Mouse (Mus musculus) MEL-GATA-1-ER (cell line): ENCODE results near the gene Gm15319.
"Not testable (repeated sequence)": the region's sequence is repeated elsewhere in the genome, so short reads cannot be mapped to it uniquely, and the experiment has no call there.

Experiments
- DNase-seq: peaks from one replicate; pipeline ENCODE4 v3.0.0-alpha.2; 2012; ENCODE audit warnings: low read depth; ENCODE audit errors: extremely low read depth

Gm15319 gene

GRCm38 (mm10) chr8:20297939-20298505, 65.0 kb downstream of the Gm15319 start:
- not testable (repeated sequence) for DNase-seq

GRCm38 (mm10) chr8:20296803-20297702, 66.0 kb downstream of the Gm15319 start:
- DNase-seq: peak; percentile 48

- not testable (repeated sequence) for DNase-seq
Observed at GRCm38 (mm10) chr8:20295881-20296280, 67.1 kb downstream of the Gm15319 start.

GRCm38 (mm10) chr8:20294826-20295225, 68.2 kb downstream of the Gm15319 start:
- DNase-seq: not testable (repeated sequence)

- not testable (repeated sequence) for DNase-seq
Observed at GRCm38 (mm10) chr8:20293966-20294365, 69.0 kb downstream of the Gm15319 start.

- DNase-seq: not testable (repeated sequence)
Observed at GRCm38 (mm10) chr8:20290015-20290414, 73.0 kb downstream of the Gm15319 start.

GRCm38 (mm10) chr8:20288878-20289277, 74.1 kb downstream of the Gm15319 start:
- DNase-seq: not testable (repeated sequence)

GRCm38 (mm10) chr8:20287706-20288105, 75.3 kb downstream of the Gm15319 start:
- not testable (repeated sequence) for DNase-seq
